Mouse (Mus musculus) lung, postnatal 0 days (tissue): ENCODE results near the gene Polr1b.

Experiments used
- CTCF ChIP-seq: IDR thresholded peaks from 2 replicates; pipeline ENCODE4 v1.5.1; 2016; ENCODE audit warnings: antibody characterized with exemption, mild to moderate bottlenecking
- EP300 ChIP-seq: IDR thresholded peaks from 2 replicates; pipeline ENCODE4 v1.6.1; 2016; ENCODE audit warnings: antibody characterized with exemption, mild to moderate bottlenecking, control low read depth

DNA sequence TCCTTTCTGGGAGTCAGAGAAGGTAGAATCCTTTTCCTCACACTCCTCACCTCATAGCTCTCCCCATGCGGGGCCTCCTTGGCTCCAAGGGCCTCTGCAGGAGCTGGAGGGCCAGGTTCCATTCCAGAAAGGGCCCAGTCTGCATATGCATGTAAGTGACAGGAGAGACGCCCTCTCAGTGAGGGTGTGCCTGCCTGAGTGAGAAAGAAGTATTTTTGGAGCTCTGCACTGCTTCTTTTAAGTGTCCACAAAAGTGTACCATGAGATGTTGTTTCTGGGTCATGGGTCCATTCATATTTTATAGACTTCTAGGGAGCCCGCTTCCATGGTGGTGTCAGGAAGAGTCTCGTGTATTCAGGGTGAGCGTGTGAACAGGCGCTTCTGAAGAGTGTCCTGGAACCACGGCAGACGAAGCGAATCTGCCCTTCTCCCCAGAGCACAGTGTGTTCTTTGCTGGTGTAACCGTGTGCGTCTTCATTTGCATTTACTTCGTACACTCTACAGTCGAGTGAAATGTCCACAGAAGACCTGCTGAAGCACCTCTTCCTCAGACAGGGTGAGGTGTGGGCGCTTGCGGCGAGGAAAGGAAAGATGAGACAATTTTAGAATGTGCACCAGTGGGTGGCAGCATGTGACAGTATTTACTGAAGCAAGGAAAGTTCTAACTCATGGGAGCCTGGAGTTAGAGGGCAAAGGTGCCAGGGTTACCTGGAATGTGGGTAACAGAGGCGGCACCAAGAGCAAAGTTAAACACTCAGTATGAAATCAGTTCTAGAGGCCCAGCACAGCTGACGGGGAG lies 6.7 kb upstream of the Polr1b start:
- TF ChIP-seq CTCF (peak; percentile 38), EP300 (no peak)
